Mouse (Mus musculus) left cerebral cortex, adult 9 months (tissue): ENCODE data around the gene Gcnt3.
A peak's percentile ranks its signal among the peaks of the same experiment; 100 is the strongest.

Source experiments
- DNase-seq, 2 experiments: peaks; one replicate each; pipeline ENCODE4 v3.0.0; 2022; ENCODE audit warnings: low spot score in 2 of 2

Gcnt3 gene

DNA sequence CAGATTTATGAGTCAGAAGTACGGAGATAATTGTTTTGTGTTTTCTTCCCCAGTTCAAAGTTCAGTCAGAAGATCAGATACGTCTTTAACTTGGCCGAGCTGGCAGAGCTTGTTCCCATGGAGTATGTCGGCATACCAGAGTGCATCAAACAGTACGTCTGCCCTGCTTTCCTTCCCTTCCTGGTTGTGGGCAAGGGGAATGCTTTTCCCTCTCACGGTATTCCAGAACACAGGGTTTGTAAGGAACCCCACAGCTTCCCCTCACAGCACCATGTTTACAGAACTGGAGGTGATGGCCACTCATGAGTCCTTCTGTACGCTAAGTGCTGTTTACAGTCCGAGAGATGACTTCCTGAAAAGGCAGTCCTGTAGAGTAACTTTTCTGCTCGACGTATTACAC lies 34.4 kb downstream of the Gcnt3 start:
- no peak for DNase-seq

GRCm38 (mm10) chr9:69999318-69999717 lies 38.6 kb downstream of the Gcnt3 start:
- no peak for DNase-seq

GRCm38 (mm10) chr9:69994547-69994946 lies 43.3 kb downstream of the Gcnt3 start:
- DNase-seq = no peak

DNA sequence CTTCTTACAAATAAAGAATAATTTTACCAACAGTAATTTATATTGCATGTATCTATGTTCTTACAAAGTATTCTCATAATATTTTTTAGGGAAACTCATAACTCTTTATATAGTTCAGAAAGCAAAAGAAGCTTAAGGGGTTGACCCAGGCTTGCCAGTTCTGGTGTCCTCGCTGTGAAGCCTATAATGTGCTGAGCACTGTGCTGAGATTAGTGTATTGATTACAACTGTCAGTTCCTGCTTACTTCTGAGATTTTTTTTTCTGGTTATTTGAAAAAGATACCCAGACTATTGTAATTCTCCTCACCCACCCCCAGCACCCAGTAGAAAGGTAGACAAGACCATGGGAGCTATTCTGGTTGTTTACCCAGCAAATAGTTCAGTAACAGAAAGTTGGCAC lies 44.4 kb downstream of the Gcnt3 start:
- no peak for DNase-seq

DNA sequence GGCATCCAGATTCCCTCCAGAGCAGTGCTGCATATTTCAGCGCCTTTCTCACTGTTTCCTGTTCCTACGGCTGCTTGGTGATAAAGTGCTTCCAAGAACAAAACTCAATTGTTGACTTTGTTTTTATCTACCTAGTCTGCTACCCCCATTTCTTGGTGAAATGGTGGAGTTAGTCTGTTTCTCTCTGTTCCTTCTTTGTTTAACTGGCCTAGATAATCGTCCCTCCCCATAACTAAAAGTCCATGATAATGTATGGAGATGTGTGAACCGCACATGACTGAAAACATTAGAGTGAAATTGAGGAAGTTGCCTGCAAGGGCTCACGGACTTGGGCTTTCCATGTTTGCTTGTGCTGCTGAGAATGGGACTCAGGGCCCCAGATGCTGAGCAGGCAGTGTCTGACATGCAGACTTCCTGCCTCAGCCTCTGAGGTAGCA lies 45.0 kb downstream of the Gcnt3 start:
- DNase-seq = no peak

GRCm38 (mm10) chr9:69990346-69990745 lies 47.5 kb downstream of the Gcnt3 start:
- no peak for DNase-seq

DNA sequence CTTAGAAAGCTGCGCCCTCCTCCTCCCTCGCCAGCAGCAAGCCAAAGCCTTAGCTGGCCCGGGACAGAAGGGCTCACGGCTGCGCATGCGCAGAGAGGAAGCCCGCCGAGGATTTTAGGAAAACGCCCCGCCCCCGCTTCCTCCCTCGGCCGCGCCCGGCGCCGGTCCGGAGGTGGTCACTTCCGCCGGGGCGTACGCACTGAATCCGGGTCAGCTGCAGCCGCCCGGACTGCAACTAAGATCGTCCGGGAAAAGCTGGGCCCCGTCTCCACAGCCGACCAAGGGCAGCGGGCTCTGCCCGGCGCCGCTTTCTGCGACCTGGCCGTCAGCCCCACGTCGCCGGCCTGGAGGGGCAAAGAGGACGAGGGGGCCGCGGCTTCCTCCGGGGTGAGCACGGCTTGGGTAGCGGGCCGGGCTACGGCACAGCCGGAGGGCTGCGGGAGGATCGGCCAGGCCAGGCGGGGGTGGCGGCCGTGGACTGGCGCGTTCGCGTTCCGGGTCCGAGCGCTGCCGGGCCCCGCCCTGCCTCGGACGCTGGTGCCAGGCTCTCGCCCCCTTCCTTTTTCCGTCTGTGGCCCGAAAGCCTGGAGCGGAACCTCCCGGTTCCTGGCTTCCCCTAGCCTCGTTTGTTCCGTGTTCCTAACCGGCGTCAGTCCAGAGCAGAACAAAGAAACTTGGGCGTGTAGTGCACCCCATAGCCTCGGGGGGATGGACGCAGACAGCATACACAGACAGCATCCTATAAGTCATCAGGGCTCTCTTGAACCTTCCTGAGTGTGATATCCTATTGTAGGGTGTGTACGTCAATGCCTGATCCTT lies 48.4 kb downstream of the Gcnt3 start, which contains the start of gene Bnip2:
Gene Bnip2 (plus strand): TSS at position 164 of the 819 bp plus-strand sequence.
- peak; percentile 69 to 93 for DNase-seq

- DNase-seq = no peak
These were observed 49.1 kb downstream of the Gcnt3 start for GRCm38 (mm10) chr9:69988706-69989302.

DNA sequence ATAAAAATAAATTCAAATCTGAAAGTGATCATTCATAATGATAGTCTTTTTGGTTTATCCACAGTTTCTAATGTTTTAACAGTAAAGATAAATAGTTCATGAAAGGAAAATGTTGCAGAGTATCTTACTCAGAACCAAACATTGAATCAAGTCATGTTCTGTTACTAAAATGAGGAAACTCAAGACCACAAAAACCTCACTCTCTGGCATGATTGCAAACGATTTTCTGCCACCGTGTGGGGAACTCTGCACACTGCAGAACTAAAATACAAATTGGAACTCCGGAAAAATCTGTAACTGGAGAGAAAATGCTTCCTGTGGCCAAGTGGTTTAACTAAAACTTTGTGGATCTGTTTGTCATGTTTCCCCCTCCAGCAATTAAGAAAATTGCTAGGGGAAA lies 50.3 kb downstream of the Gcnt3 start:
- peak in 1 of 2 experiments; percentile 77 for DNase-seq

GRCm38 (mm10) chr9:69986571-69986970 lies 51.3 kb downstream of the Gcnt3 start:
- DNase-seq = no peak

DNA sequence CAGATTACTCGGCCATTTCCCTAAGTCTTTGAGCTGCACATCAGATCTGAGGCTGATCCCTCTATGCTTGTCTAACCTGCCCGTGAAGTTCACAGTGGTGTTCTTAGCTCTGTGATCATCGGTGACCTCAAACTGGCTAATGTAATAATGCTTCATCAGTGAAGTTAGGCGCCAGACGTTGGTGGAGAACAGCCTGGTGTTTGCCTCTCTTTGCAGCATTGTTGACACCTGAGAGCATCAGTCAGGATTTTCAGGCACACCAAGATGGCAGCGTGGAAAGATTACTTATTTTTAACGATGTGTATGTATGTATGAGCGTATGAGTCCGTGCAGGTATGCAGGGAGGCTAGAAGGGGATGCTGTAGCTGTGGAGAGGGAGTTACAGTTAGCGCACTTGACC lies 51.8 kb downstream of the Gcnt3 start:
- no peak for DNase-seq

DNA sequence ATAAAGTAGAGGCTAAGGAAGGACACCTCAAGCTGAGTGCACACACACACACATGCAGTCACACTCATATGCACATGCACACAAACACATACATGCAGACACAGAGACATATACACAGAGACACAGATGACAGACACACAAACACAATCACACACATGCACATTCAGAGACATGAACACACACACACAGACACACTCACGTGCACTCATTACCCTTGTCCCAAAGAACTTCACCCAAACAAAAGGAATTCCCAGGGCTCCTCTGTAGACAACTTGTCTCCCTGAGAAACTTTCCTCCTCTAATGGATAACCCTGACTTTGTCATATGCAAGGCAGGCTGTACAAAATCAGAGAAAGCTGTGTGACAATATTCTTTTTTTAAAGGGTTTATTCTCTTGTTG lies 52.4 kb downstream of the Gcnt3 start:
- DNase-seq = no peak
